Mouse (Mus musculus): ENCODE measurements at regions not wholly inside any gene's neighbourhood (a gene's known extent, or its start where the extent isn't known, plus 50 kb on each side); places are given as distances from the start of the nearest gene placed in this dataset.
A peak's percentile ranks its signal among the peaks of the same experiment; 100 is the strongest.

- Histone ChIP-seq H3K9ac (no peak overlapping the region), H3K4me2 (no peak overlapping the region), H3K4me1 (replicated peaks) (no peaks in the 10 kb centered on the region), H3K4me3 (no peak overlapping the region), H3K27ac (no peak overlapping the region), H3K9me3 (replicated peaks) (no peaks in the 10 kb centered on the region), H3K36me3 (no peaks in the 10 kb centered on the region), H3K27me3 (peaks cover 7% of the 10 kb centered on the region)
- 59% methylated on average over 7 of the region's 7 CpGs for WGBS
- no peak for ATAC-seq (replicated peaks; ENCODE audit: insufficient number of reproducible peaks, insufficient read depth, low FRiP score, low read depth)
These were observed 175.5 kb downstream of the Cdc5l start for GRCm38 (mm10) chr17:45258007-45258406.

DNA sequence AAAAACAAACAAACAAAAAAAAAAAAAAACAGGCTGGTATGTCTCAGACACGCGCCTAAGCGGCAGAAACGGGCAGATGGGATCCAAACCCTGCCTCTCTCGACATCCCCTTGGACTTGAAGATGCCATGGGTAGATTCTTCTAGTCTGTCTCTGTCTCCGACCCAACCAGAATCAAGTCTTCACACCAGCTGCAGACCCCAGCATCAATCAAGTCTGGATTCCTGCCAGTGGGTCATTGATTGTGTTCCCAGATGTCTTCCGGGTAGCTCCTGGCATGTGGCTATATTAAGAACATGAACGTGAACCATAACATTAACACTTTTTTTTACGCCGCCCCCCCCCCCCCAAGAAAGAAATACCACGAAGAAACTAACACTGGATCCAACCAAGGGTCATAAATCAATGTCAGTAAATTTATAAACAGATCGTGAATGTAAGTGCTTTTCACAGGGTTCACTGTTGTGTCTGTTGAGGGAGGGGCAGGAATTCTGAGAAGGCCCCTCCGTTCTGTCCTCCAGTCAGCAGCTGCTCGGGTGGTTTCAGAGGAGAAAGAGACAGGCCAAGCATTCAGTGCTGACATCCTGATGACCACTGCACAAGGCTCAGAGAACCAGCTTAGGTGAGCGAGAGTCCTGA lies 180.8 kb downstream of the Cdc5l start:
- Histone ChIP-seq H3K9me3 (replicated peaks) (no peaks in the 10 kb centered on the region), H3K9ac (no peak overlapping the region), H3K36me3 (no peaks in the 10 kb centered on the region), H3K4me1 (replicated peaks) (0 out of 2 replicates have a peak, but pooled peaks cover 8% of the 10 kb centered on the region), H3K4me2 (no peak overlapping the region), H3K27me3 (peaks cover 11% of the 10 kb centered on the region), H3K4me3 (no peak overlapping the region), H3K27ac (no peak overlapping the region)
- ATAC-seq (replicated peaks; ENCODE audit: insufficient number of reproducible peaks, insufficient read depth, low FRiP score, low read depth) = no peak
- WGBS = 54% methylated on average over 15 of the region's 15 CpGs

DNA sequence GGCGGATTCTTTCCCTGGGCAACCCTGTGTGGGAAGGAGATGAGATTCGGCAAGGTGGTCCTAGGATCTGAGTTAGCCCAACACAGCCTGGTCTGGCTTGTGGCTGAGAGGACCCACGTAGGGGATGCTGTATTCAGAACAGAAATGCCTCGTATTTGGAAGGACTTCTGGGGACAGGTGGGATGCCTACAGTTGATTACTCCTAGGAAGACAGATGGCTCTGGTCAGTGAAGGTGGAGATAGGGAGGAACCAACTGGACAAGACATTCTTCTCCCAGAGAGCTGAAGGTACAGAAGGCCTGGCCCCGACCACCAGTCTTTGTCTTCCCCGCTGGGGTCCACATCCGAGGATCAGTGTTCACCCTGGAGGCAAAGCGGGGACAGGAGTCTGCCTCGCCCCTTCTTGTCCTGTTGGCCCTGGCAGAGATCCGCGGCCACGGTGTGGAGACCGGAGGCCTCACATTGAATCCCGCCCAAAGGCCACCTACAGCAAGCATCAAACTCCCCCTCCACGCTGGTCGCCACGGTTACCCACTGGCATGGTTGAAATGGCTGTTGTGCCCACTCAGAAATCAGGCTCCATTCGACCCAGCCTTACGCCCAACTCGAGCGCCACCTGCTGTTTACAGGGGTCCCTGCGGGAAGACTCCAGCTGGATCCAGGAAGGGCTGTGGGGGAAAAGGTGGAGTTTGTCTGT lies 182.4 kb downstream of the Cdc5l start:
- 29% methylated on average over 22 of the region's 22 CpGs for WGBS
- peak overlapping the region; percentile 57 for H3K4me2 ChIP-seq
- 0 out of 2 replicates have a peak overlapping the region, but pooled peaks have one; percentile 21 for H3K4me3 ChIP-seq

DNA sequence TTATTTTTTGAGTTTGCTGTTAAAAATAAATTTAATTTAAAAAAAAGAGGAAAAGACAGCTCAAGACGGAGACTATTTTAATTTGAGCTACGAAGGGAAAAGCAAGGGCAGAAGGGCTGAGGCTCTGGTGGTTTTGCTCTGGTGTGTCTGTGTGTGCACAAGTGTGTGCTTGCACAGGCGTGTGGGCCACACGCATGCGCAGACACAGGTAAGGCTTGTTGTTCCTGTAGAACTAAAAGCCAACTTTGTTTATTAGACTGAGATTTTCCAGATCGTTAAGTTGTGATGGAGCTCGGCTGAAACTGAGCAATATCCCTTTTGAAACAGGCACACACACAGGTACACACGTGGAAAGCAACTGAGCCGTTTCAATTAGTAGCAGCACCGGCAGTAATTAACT lies 183.1 kb downstream of the Cdc5l start:
- Histone ChIP-seq H3K4me2 (no peak overlapping the region), H3K9me3 (replicated peaks) (no peaks in the 10 kb centered on the region), H3K27me3 (peaks cover 11% of the 10 kb centered on the region), H3K36me3 (no peaks in the 10 kb centered on the region), H3K4me1 (replicated peaks) (0 out of 2 replicates have a peak, but pooled peaks cover 8% of the 10 kb centered on the region), H3K4me3 (no peak overlapping the region), H3K27ac (no peak overlapping the region), H3K9ac (no peak overlapping the region)
- ATAC-seq (replicated peaks; ENCODE audit: insufficient number of reproducible peaks, insufficient read depth, low FRiP score, low read depth) = no peak
- 83% methylated on average over 10 of the region's 10 CpGs for WGBS

More for the DNA sequence above, 182.4 kb downstream of the Cdc5l start:
- 0 out of 2 replicates have a peak, but pooled peaks cover 8% of the 10 kb centered on the region for H3K4me1 ChIP-seq (replicated peaks)
- H3K36me3 ChIP-seq = no peaks in the 10 kb centered on the region
- ATAC-seq (replicated peaks; ENCODE audit: insufficient number of reproducible peaks, insufficient read depth, low FRiP score, low read depth) = no peak
- no peak overlapping the region for H3K27ac ChIP-seq
- H3K9ac ChIP-seq = no peak overlapping the region
- no peaks in the 10 kb centered on the region for H3K9me3 ChIP-seq (replicated peaks)
- peaks cover 11% of the 10 kb centered on the region for H3K27me3 ChIP-seq

GRCm38 (mm10) chr17:45247142-45248137 lies 186.1 kb downstream of the Cdc5l start:
- H3K36me3 ChIP-seq = no peaks in the 10 kb centered on the region
- H3K27me3 ChIP-seq = 0 out of 2 replicates have a peak, but pooled peaks cover 4% of the 10 kb centered on the region
- H3K4me2 ChIP-seq = no peak overlapping the region
- H3K4me3 ChIP-seq = no peak overlapping the region
- no peak overlapping the region for H3K27ac ChIP-seq
- H3K9ac ChIP-seq = no peak overlapping the region
- no peaks in the 10 kb centered on the region for H3K9me3 ChIP-seq (replicated peaks)
- peaks cover 11% of the 10 kb centered on the region for H3K4me1 ChIP-seq (replicated peaks)
- 76% methylated on average over 29 of the region's 29 CpGs for WGBS
- ATAC-seq (replicated peaks; ENCODE audit: insufficient number of reproducible peaks, insufficient read depth, low FRiP score, low read depth) = no peak

DNA sequence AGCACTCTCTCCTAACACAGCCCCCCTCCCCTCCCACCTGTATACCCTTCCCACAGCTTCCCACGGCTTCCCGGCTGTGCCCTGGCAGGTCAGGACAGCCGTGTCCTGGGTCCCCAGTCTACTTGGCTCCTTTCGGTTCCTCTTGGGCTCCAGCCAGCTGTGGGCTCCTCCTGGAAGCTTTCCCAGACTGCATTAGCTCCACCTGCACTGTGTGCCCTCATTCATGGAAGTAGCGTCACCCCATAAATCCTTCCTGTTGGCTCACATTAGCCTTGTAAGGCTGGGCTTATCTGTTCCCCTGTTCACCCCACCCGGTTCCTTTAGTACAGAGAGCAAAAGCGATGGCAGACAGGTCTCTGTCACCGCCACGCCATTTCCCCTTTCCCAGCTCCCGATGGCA lies 188.7 kb downstream of the Cdc5l start:
- Histone ChIP-seq H3K4me3 (no peak overlapping the region), H3K4me1 (replicated peaks) (peaks cover 6% of the 10 kb centered on the region), H3K27ac (no peak overlapping the region), H3K27me3 (no peaks in the 10 kb centered on the region), H3K9me3 (replicated peaks) (no peaks in the 10 kb centered on the region), H3K36me3 (no peaks in the 10 kb centered on the region), H3K4me2 (no peak overlapping the region), H3K9ac (no peak overlapping the region)
- ATAC-seq (replicated peaks; ENCODE audit: insufficient number of reproducible peaks, insufficient read depth, low FRiP score, low read depth) = no peak
- WGBS = 52% methylated on average over 10 of the region's 10 CpGs

DNA sequence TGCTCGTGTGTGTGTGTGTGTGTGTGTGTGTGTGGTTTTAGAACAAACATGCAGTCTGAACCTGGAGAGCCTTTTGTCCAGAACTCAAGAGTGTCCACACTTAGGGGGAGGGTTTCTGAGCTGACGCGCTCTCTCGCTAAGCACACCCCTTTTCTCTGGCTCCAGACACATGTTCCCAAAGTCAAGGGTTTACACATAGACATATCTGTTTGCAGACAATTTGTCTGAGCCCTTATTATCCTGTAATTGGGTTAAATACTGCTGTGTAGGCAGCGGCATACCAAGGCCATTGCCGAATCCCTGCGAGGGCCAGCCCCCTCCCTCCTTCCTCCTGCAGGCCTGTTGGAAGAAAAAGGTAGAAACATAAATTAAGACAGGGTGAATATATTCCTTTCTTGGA lies 190.4 kb downstream of the Cdc5l start:
- Histone ChIP-seq H3K36me3 (no peaks in the 10 kb centered on the region), H3K4me1 (replicated peaks) (peaks cover 6% of the 10 kb centered on the region), H3K9me3 (replicated peaks) (no peaks in the 10 kb centered on the region), H3K4me2 (no peak overlapping the region), H3K27me3 (no peaks in the 10 kb centered on the region), H3K27ac (no peak overlapping the region), H3K4me3 (no peak overlapping the region), H3K9ac (no peak overlapping the region)
- no peak for ATAC-seq (replicated peaks; ENCODE audit: insufficient number of reproducible peaks, insufficient read depth, low FRiP score, low read depth)
- WGBS = 72% methylated on average over 7 of the region's 7 CpGs

DNA sequence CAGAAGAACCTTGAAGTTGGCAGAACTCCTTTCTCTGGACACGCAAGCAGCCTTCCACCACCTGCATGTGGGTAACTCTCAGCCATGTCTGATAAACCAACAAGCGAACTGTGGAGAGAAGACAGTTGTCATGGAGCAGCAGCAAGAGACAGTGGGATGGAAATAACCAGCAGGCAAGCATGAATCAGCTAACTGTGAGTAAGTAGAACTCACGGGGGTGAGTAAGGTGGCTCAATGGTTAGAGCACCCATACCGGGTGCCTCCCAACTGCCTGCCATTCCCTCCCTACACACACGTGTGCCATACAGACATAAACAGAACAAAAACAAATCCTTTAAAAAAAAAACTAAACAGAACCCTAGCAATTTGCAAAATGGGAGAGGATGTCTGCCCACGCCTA lies 191.5 kb downstream of the Cdc5l start:
- no peak overlapping the region for H3K9ac ChIP-seq
- H3K4me1 ChIP-seq (replicated peaks) = peaks cover 6% of the 10 kb centered on the region
- H3K4me3 ChIP-seq = no peak overlapping the region
- ATAC-seq (replicated peaks; ENCODE audit: insufficient number of reproducible peaks, insufficient read depth, low FRiP score, low read depth) = no peak
- H3K36me3 ChIP-seq = no peaks in the 10 kb centered on the region
- H3K4me2 ChIP-seq = no peak overlapping the region
- H3K27ac ChIP-seq = no peak overlapping the region
- 0 out of 2 replicates have a peak, but pooled peaks cover 2% of the 10 kb centered on the region for H3K9me3 ChIP-seq (replicated peaks)
- 90% methylated on average over 6 of the region's 6 CpGs for WGBS
- H3K27me3 ChIP-seq = no peaks in the 10 kb centered on the region

DNA sequence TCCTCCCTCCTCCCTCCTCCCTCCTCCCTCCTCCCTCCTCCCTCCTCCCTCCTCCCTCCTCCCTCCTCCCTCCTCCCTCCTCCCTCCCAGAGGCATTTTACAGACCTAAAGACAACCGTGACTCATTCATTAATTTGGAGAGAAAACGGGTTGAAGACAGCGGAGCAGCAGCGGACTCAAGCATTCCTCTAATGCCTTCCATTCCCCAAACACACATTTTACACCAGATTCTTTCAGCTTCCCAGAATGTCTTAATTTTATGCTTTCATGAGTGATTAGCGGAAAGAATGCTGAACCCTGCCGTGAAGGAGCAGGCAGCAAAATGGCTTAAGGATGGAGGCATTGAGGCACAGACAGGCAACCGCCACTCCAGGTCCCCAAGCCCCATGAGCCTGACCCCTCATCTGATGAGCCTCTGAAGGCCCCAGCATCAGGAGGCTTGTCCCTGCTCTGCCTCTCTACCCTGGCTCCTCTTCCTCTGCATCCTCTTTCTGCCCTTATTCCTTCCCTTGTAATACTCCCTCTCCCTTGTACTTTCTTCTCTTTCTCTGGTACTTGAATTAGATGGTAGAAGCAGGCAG lies 192.5 kb downstream of the Cdc5l start:
- Histone ChIP-seq H3K9ac (no peak overlapping the region), H3K4me2 (no peak overlapping the region), H3K36me3 (no peaks in the 10 kb centered on the region), H3K27ac (no peak overlapping the region), H3K9me3 (replicated peaks) (0 out of 2 replicates have a peak, but pooled peaks cover 4% of the 10 kb centered on the region), H3K4me1 (replicated peaks) (peaks cover 6% of the 10 kb centered on the region), H3K27me3 (no peaks in the 10 kb centered on the region), H3K4me3 (no peak overlapping the region)
- 67% methylated on average over 6 of the region's 7 CpGs for WGBS
- no peak for ATAC-seq (replicated peaks; ENCODE audit: insufficient number of reproducible peaks, insufficient read depth, low FRiP score, low read depth)

DNA sequence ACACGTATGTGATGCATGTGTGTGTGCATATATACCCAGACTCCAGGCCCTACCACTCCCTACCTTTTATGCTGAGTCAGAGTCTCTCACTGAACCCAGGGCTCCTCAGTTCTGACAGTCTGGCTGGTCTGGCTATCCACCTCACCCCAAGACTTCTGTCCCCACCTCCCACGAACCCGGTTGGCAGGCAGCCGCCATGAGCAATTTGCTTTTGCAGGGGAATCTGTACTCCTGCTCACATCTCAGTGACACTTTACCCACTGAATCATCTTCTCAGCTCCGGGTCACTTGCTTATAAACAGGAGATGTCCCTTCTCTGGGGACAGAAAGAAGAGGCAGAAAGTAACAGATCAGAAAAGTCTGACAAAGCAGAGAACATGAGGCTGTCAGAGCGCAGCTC lies 193.0 kb downstream of the Cdc5l start:
- H3K9me3 ChIP-seq (replicated peaks) = 0 out of 2 replicates have a peak, but pooled peaks cover 4% of the 10 kb centered on the region
- no peak overlapping the region for H3K4me3 ChIP-seq
- H3K4me1 ChIP-seq (replicated peaks) = peaks cover 6% of the 10 kb centered on the region
- no peak overlapping the region for H3K9ac ChIP-seq
- no peak overlapping the region for H3K4me2 ChIP-seq
- H3K36me3 ChIP-seq = no peaks in the 10 kb centered on the region
- WGBS = 64% methylated on average over 6 of the region's 6 CpGs
- ATAC-seq (replicated peaks; ENCODE audit: insufficient number of reproducible peaks, insufficient read depth, low FRiP score, low read depth) = no peak
- H3K27me3 ChIP-seq = no peaks in the 10 kb centered on the region
- no peak overlapping the region for H3K27ac ChIP-seq

GRCm38 (mm10) chr17:45237246-45237645 lies 196.3 kb downstream of the Cdc5l start:
- H3K9ac ChIP-seq = no peak overlapping the region
- H3K27me3 ChIP-seq = no peaks in the 10 kb centered on the region
- H3K4me1 ChIP-seq (replicated peaks) = no peaks in the 10 kb centered on the region
- H3K36me3 ChIP-seq = no peaks in the 10 kb centered on the region
- no peak overlapping the region for H3K4me3 ChIP-seq
- H3K4me2 ChIP-seq = no peak overlapping the region
- 73% methylated on average over 1 of the region's 1 CpGs for WGBS
- no peak overlapping the region for H3K27ac ChIP-seq
- 0 out of 2 replicates have a peak, but pooled peaks cover 4% of the 10 kb centered on the region for H3K9me3 ChIP-seq (replicated peaks)
- no peak for ATAC-seq (replicated peaks; ENCODE audit: insufficient number of reproducible peaks, insufficient read depth, low FRiP score, low read depth)
